Mouse (Mus musculus) MEL (cell line): Measurements from ENCODE around the gene Olfr323. TPM values are rescaled to one million over a fixed set of nuclear protein-coding genes. Genes with fewer than 3 reads are reported as not detected.
A peak's percentile ranks its signal among the peaks of the same experiment; 100 is the strongest.

Source experiments
- DNase-seq: peaks from one replicate; pipeline ENCODE4 v3.0.0; 2011; ENCODE audit warnings: low read depth, low spot score
- H3K27ac ChIP-seq: 2 replicates; pipeline ENCODE4 v1.5.1; 2012; ENCODE audit warnings: low read depth, mild to moderate bottlenecking, control low read depth, low read length, moderate library complexity; ENCODE audit not compliant: control insufficient read depth
- H3K27me3 ChIP-seq, 2 experiments: fragments of 150-350 bp in 1 of 2; sonication (generic) in 1 of 2; 2 replicates each; pipeline ENCODE4 v1.6.1; 2012; ENCODE audit warnings: low read length in 2 of 2, mild to moderate bottlenecking in 2 of 2, improper control_type of control experiment in 1 of 2, moderate library complexity in 1 of 2; ENCODE audit not compliant: insufficient read depth in 2 of 2, control insufficient read depth in 1 of 2
- H3K36me3 ChIP-seq, 2 experiments: 2 replicates each; pipeline ENCODE4 v1.6.1; 2012 to 2014; ENCODE audit warnings: low read length in 2 of 2, improper control_type of control experiment in 1 of 2, inconsistent platforms in 1 of 2, mild to moderate bottlenecking in 1 of 2; ENCODE audit not compliant: insufficient read depth in 2 of 2, control insufficient read depth in 1 of 2
- H3K4me1 ChIP-seq, 2 experiments: fragments of 150-350 bp in 1 of 2; sonication (generic) in 1 of 2; 2 replicates each; pipeline ENCODE4 v1.6.1; 2012; ENCODE audit warnings: low read length in 2 of 2, improper control_type of control experiment in 1 of 2, mild to moderate bottlenecking in 1 of 2; ENCODE audit not compliant: insufficient read depth in 2 of 2, control insufficient read depth in 1 of 2
- H3K4me3 ChIP-seq, 2 experiments: fragments of 150-350 bp in 1 of 2; sonication (generic) in 1 of 2; 2 replicates each; pipeline ENCODE4 v1.5.1; 2012; ENCODE audit warnings: low read depth in 2 of 2, low read length in 2 of 2, mild to moderate bottlenecking in 2 of 2, moderate library complexity in 2 of 2, control low read depth in 1 of 2, improper control_type of control experiment in 1 of 2; ENCODE audit not compliant: control insufficient read depth in 1 of 2, insufficient read depth in 1 of 2
- H3K79me2 ChIP-seq: 2 replicates; pipeline ENCODE4 v1.6.1; 2012; ENCODE audit warnings: mild to moderate bottlenecking, low read length, moderate library complexity; ENCODE audit not compliant: control insufficient read depth, poor library complexity, insufficient read depth
- H3K9ac ChIP-seq: 2 replicates; pipeline ENCODE4 v1.6.1; 2012; ENCODE audit warnings: low read depth, mild to moderate bottlenecking, control low read depth, low read length, moderate library complexity; ENCODE audit not compliant: control insufficient read depth, poor library complexity, severe bottlenecking
- H3K9me3 ChIP-seq: fragments of 150-350 bp; sonication (generic); replicated peaks from 2 replicates; pipeline ENCODE4 v1.6.1; 2012; ENCODE audit warnings: mild to moderate bottlenecking, low read length, improper control_type of control experiment, moderate library complexity; ENCODE audit not compliant: insufficient read depth
- CTCF ChIP-seq, 3 experiments: IDR thresholded peaks in 2 of 3; conservative IDR thresholded peaks in 1 of 3; 2 replicates each; pipeline ENCODE4 v1.5.1; 2011 to 2012; ENCODE audit warnings: low read length in 3 of 3, low read depth in 2 of 3, mild to moderate bottlenecking in 2 of 3, improper control_type of control experiment in 1 of 3, inconsistent platforms in 1 of 3, mixed read lengths in 1 of 3, moderate library complexity in 1 of 3; ENCODE audit not compliant: control insufficient read depth in 1 of 3, insufficient read depth in 1 of 3, poor library complexity in 1 of 3, severe bottlenecking in 1 of 3
- E2F4 ChIP-seq: IDR thresholded peaks from 2 replicates; pipeline ENCODE4 v1.6.1; 2011; ENCODE audit warnings: low read depth, low read length, improper control_type of control experiment, borderline replicate concordance
- EP300 ChIP-seq, 2 experiments: IDR thresholded peaks; 2 replicates each; pipeline ENCODE4 v1.6.1; 2011; ENCODE audit warnings: improper control_type of control experiment in 2 of 2, low read length in 2 of 2, low read depth in 1 of 2, mild to moderate bottlenecking in 1 of 2
- ETS1 ChIP-seq: IDR thresholded peaks from 2 replicates; pipeline ENCODE4 v1.6.1; 2012; ENCODE audit warnings: low read depth, mild to moderate bottlenecking, inconsistent platforms, low read length, improper control_type of control experiment, moderate library complexity
- GABPA ChIP-seq: IDR thresholded peaks from 2 replicates; pipeline ENCODE4 v1.6.1; 2012; ENCODE audit warnings: low read depth, mild to moderate bottlenecking, inconsistent platforms, low read length, improper control_type of control experiment, moderate library complexity
- GATA1 ChIP-seq: IDR thresholded peaks from 2 replicates; pipeline ENCODE4 v1.6.1; 2011; ENCODE audit warnings: low read depth, low read length, improper control_type of control experiment
- HCFC1 ChIP-seq: IDR thresholded peaks from 2 replicates; pipeline ENCODE4 v1.6.1; 2012; ENCODE audit warnings: low read depth, mild to moderate bottlenecking, inconsistent platforms, low read length, improper control_type of control experiment, moderate library complexity
- JUND ChIP-seq: IDR thresholded peaks from 2 replicates; pipeline ENCODE4 v1.6.1; 2011; ENCODE audit warnings: low read depth, mild to moderate bottlenecking, improper control_type of control experiment, low read length
- MAFK ChIP-seq: IDR thresholded peaks from 2 replicates; pipeline ENCODE4 v1.6.1; 2011; ENCODE audit warnings: low read depth, mild to moderate bottlenecking, low read length, improper control_type of control experiment, borderline replicate concordance
- MAX ChIP-seq: IDR thresholded peaks from 2 replicates; pipeline ENCODE4 v1.6.1; 2011; ENCODE audit warnings: low read length, improper control_type of control experiment
- MYB ChIP-seq: IDR thresholded peaks from 2 replicates; pipeline ENCODE4 v1.6.1; 2011; ENCODE audit warnings: mild to moderate bottlenecking, low read depth, low read length, improper control_type of control experiment
- MYC ChIP-seq: IDR thresholded peaks from 2 replicates; pipeline ENCODE4 v1.6.1; 2011; ENCODE audit warnings: low read depth, mild to moderate bottlenecking, low read length, improper control_type of control experiment, moderate library complexity
- NELFE ChIP-seq: IDR thresholded peaks from 2 replicates; pipeline ENCODE4 v1.6.1; 2011; ENCODE audit warnings: low read depth, low read length, improper control_type of control experiment
- POLR2A ChIP-seq, 2 experiments: IDR thresholded peaks; 2 replicates each; pipeline ENCODE4 v1.6.1; 2011 to 2012; ENCODE audit warnings: low read length in 2 of 2, mild to moderate bottlenecking in 2 of 2, control low read depth in 1 of 2, improper control_type of control experiment in 1 of 2, low read depth in 1 of 2, moderate library complexity in 1 of 2; ENCODE audit not compliant: control insufficient read depth in 1 of 2, insufficient read depth in 1 of 2, poor library complexity in 1 of 2
- POLR2AphosphoS5 ChIP-seq: IDR thresholded peaks from 2 replicates; pipeline ENCODE4 v1.6.1; 2012; ENCODE audit warnings: low read depth, borderline replicate concordance, mild to moderate bottlenecking, inconsistent platforms, low read length, moderate library complexity, mixed read lengths
- RAD21 ChIP-seq: IDR thresholded peaks from 2 replicates; pipeline ENCODE4 v1.6.1; 2011; ENCODE audit warnings: mild to moderate bottlenecking, low read depth, low read length, improper control_type of control experiment
- RCOR1 ChIP-seq: IDR thresholded peaks from 2 replicates; pipeline ENCODE4 v1.6.1; 2012; ENCODE audit warnings: low read depth, mild to moderate bottlenecking, inconsistent platforms, low read length, improper control_type of control experiment
- SIN3A ChIP-seq: IDR thresholded peaks from 2 replicates; pipeline ENCODE4 v1.6.1; 2012; ENCODE audit warnings: low read length, improper control_type of control experiment, inconsistent platforms
- TAL1 ChIP-seq: IDR thresholded peaks from 2 replicates; pipeline ENCODE4 v1.6.1; 2012; ENCODE audit warnings: mild to moderate bottlenecking, inconsistent platforms, low read length, moderate library complexity, mixed read lengths
- TCF12 ChIP-seq: IDR thresholded peaks from 2 replicates; pipeline ENCODE4 v1.6.1; 2014; ENCODE audit warnings: low read depth, mild to moderate bottlenecking, inconsistent platforms, low read length, improper control_type of control experiment, moderate library complexity
- USF2 ChIP-seq, 2 experiments: IDR thresholded peaks; 2 replicates each; pipeline ENCODE4 v1.6.1; 2011 to 2012; ENCODE audit warnings: improper control_type of control experiment in 2 of 2, low read length in 2 of 2, borderline replicate concordance in 1 of 2, inconsistent platforms in 1 of 2, low read depth in 1 of 2, mild to moderate bottlenecking in 1 of 2; ENCODE audit not compliant: insufficient read depth in 1 of 2
- ZNF384 ChIP-seq: IDR thresholded peaks from 2 replicates; pipeline ENCODE4 v1.6.1; 2012; ENCODE audit warnings: low read depth, mild to moderate bottlenecking, inconsistent platforms, low read length, improper control_type of control experiment
- polyA plus RNA-seq, 2 experiments: library from polyadenylated mRNA; stranded (reverse) in 1 of 2; unstranded in 1 of 2; fragments of >175 nt in 1 of 2; fragments of >200 nt in 1 of 2; gene quantifications; 2 replicates each; pipeline versions ENCODE4 v1.2.1 to v1.2.4; 2012; ENCODE audit warnings: low replicate concordance in 2 of 2, low read depth in 1 of 2; ENCODE audit not compliant: insufficient read length in 2 of 2, insufficient read depth in 1 of 2, missing spikeins in 1 of 2
- total RNA-seq: library from RNA; depleted of rRNA; stranded (reverse); fragments of 300-350 nt; gene quantifications from 2 replicates; pipeline ENCODE4 v1.2.3, GENCODE M21; 2012

Olfr323 gene
- total and polyA plus RNA-seq, 3 experiments, result not detected

DNA sequence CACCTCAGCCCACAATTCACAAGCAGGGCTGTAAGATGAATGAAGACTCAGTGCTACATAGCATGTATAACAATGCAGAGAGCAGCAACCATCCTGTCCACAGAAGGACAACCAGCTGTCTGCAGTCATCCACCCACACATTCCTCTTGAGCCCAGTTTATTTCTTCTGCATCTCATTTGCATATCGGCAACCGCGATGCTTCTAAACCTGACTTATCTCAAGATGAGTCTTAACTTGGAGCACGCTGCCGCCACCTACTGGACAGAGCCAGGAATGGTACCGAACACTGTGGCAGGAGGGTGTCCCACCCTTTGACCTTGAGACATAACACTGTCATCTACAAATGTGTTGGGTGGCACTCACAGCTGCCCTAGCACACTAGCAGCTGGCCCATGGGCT is 13.0 kb upstream of the Olfr323 start (continued):
- no peak for TF ChIP-seq POLR2A (IDR thresholded peaks at IDR 0.05; ENCODE audit: control insufficient read depth in 1 of 2, insufficient read depth in 1 of 2, low read depth in 1 of 2, low read length in 2 of 2, poor library complexity in 1 of 2)
- TF ChIP-seq NELFE, result no peak
- TF ChIP-seq, all 39 proteins: peak for 17

- H3K27me3 ChIP-seq, result no peaks in the 10 kb centered on the region
- no peaks in the 10 kb centered on the region for H3K9me3 ChIP-seq
- DNase-seq, result peak; percentile 96
- H3K9ac ChIP-seq, result peak overlapping the region; percentile 46
- peak overlapping the region; percentile 45 to 52 for H3K4me3 ChIP-seq
- TF ChIP-seq E2F4, result no peak
- no peak for TF ChIP-seq MYC
- TF ChIP-seq NELFE, result no peak
- TF ChIP-seq ETS1, result peak; percentile 93
- peak; percentile 70 for TF ChIP-seq GABPA
- no peak; the same call in 1 of the 2 replicates for TF ChIP-seq HCFC1
- TF ChIP-seq MAFK, result 0 out of 2 replicates have a peak, but pooled peaks have one; percentile 27
- peak in 1 of 2 experiments; percentile 25; a peak in 1 of 4 replicates for TF ChIP-seq POLR2A (IDR thresholded peaks at IDR 0.05; ENCODE audit: control insufficient read depth in 1 of 2, insufficient read depth in 1 of 2, low read depth in 1 of 2, low read length in 2 of 2, poor library complexity in 1 of 2)
- TF ChIP-seq POLR2AphosphoS5, result no peak
- TF ChIP-seq CTCF (IDR thresholded peaks at IDR 0.05 in 2 of 3, conservative IDR thresholded peaks at IDR 0.05 in 1 of 3; ENCODE audit: control insufficient read depth in 1 of 3, insufficient read depth in 1 of 3, low read depth in 2 of 3, low read length in 3 of 3, poor library complexity in 1 of 3, severe bottlenecking in 1 of 3), result no peak
- no peak for TF ChIP-seq JUND
- TF ChIP-seq SIN3A, result peak; percentile 69; the same call in 1 of the 2 replicates
- no peak for TF ChIP-seq MYB
- TF ChIP-seq EP300 (IDR thresholded peaks at IDR 0.05; ENCODE audit: low read depth in 1 of 2, low read length in 2 of 2), result peak; percentile 78 to 88
- TF ChIP-seq MAX, result peak; percentile 55; the same call in 1 of the 2 replicates
- TF ChIP-seq TCF12, result peak; percentile 90
- peak; percentile 92 for TF ChIP-seq TAL1
- no peak for TF ChIP-seq RAD21
- TF ChIP-seq GATA1, result peak; percentile 75
- no peak for TF ChIP-seq USF2 (IDR thresholded peaks at IDR 0.05; ENCODE audit: borderline replicate concordance in 1 of 2, insufficient read depth in 1 of 2, low read depth in 1 of 2, low read length in 2 of 2)
- TF ChIP-seq ZNF384, result no peak
- peak; percentile 75; the same call in 1 of the 2 replicates for TF ChIP-seq RCOR1
- peaks cover 7 to 27% of the 10 kb centered on the region in 2 experiments for H3K4me1 ChIP-seq
- H3K79me2 ChIP-seq, result no peaks in the 10 kb centered on the region; the same call in 1 of the 2 replicates
- peak overlapping the region; percentile 73 for H3K27ac ChIP-seq
- peaks cover 0 to 22% of the 10 kb centered on the region in 2 experiments; a peak in 2 of 4 replicates for H3K36me3 ChIP-seq
Measured at GRCm38 (mm10) chr11:58641638-58642358, 11.5 kb upstream of the Olfr323 start.
